Mouse (Mus musculus) cerebellum, postnatal 10 days (tissue): ENCODE data around the gene Gm28305.

Experiments
- DNase-seq, 2 experiments: peaks; one replicate each; pipeline ENCODE4 v3.0.0; 2021; ENCODE audit warnings: mixed read lengths in 2 of 2

Gene Gm28305

GRCm38 (mm10) chr9:104070863-104071604 is 30.6 kb downstream of the Gm28305 start:
- no peak for DNase-seq

- DNase-seq = peak in 1 of 2 experiments; percentile 25
Observed at GRCm38 (mm10) chr9:104075808-104076207, 35.3 kb downstream of the Gm28305 start.

GRCm38 (mm10) chr9:104078780-104079179 is 38.3 kb downstream of the Gm28305 start:
- no peak for DNase-seq

GRCm38 (mm10) chr9:104079379-104079778 is 38.9 kb downstream of the Gm28305 start:
- DNase-seq = peak; percentile 50 to 61

- DNase-seq = no peak
Observed at GRCm38 (mm10) chr9:104080038-104080437, 39.6 kb downstream of the Gm28305 start.

GRCm38 (mm10) chr9:104085730-104086429 is 45.4 kb downstream of the Gm28305 start:
- no peak for DNase-seq

- peak; percentile 20 to 34 for DNase-seq
Observed at GRCm38 (mm10) chr9:104088555-104088954, 48.1 kb downstream of the Gm28305 start.

- no peak for DNase-seq
Observed at GRCm38 (mm10) chr9:104092945-104093344, 52.5 kb downstream of the Gm28305 start.

- DNase-seq = no peak
Observed at GRCm38 (mm10) chr9:104098256-104098655, 57.8 kb downstream of the Gm28305 start.

GRCm38 (mm10) chr9:104099060-104099459 is 58.6 kb downstream of the Gm28305 start:
- DNase-seq = no peak

- no peak for DNase-seq
Observed at GRCm38 (mm10) chr9:104100822-104101221, 60.4 kb downstream of the Gm28305 start.

- DNase-seq = peak in 1 of 2 experiments; percentile 11
Observed at GRCm38 (mm10) chr9:104101458-104101857, 61.0 kb downstream of the Gm28305 start.

GRCm38 (mm10) chr9:104102301-104102700 is 61.8 kb downstream of the Gm28305 start:
- no peak for DNase-seq

- no peak for DNase-seq
Observed at GRCm38 (mm10) chr9:104102901-104103300, 62.4 kb downstream of the Gm28305 start.

- DNase-seq = no peak
Observed at GRCm38 (mm10) chr9:104104986-104105385, 64.5 kb downstream of the Gm28305 start.

GRCm38 (mm10) chr9:104106930-104107329 is 66.5 kb downstream of the Gm28305 start:
- DNase-seq = no peak

GRCm38 (mm10) chr9:104107482-104107881 is 67.0 kb downstream of the Gm28305 start:
- DNase-seq = no peak

GRCm38 (mm10) chr9:104108571-104109143 is 68.2 kb downstream of the Gm28305 start:
- no peak for DNase-seq

- DNase-seq = no peak
Observed at GRCm38 (mm10) chr9:104109151-104109550, 68.7 kb downstream of the Gm28305 start.

GRCm38 (mm10) chr9:104123101-104123500 is 82.6 kb downstream of the Gm28305 start:
- no peak for DNase-seq

- no peak for DNase-seq
Observed at GRCm38 (mm10) chr9:104123622-104124021, 83.2 kb downstream of the Gm28305 start.
